Mouse (Mus musculus) intestine, postnatal 0 days (tissue): ENCODE data around the gene Otulinl. TPM values are rescaled to one million over a fixed set of nuclear protein-coding genes. Genes with fewer than 3 reads are reported as not detected.
A peak's percentile ranks its signal among the peaks of the same experiment; 100 is the strongest.

ENCODE experiments used
- ATAC-seq: fragments of 200-750 bp; cut with Nextera tagmentation; 2 replicates; pipeline ENCODE4 v1.8.0; 2017; ENCODE audit warnings: mild to moderate bottlenecking, moderate TSS enrichment, moderate library complexity
- H3K27ac ChIP-seq: fragments of 300-500 bp; sonication (generic); 2 replicates; pipeline ENCODE4 v1.5.1; 2014; ENCODE audit warnings: mild to moderate bottlenecking, low read depth, low read length, moderate library complexity
- H3K27me3 ChIP-seq: fragments of 300-500 bp; sonication (generic); replicated peaks from 2 replicates; pipeline ENCODE4 v1.6.1; 2014; ENCODE audit warnings: low read length, mixed read lengths; ENCODE audit not compliant: control insufficient read depth, insufficient read depth
- H3K36me3 ChIP-seq: fragments of 300-500 bp; sonication (generic); 2 replicates; pipeline ENCODE4 v1.6.1; 2014; ENCODE audit warnings: mild to moderate bottlenecking, moderate library complexity; ENCODE audit not compliant: control insufficient read depth, insufficient read depth
- H3K4me1 ChIP-seq: fragments of 300-500 bp; sonication (generic); replicated peaks from 2 replicates; pipeline ENCODE4 v1.6.1; 2014; ENCODE audit warnings: antibody characterized with exemption, low read length, mixed read lengths; ENCODE audit not compliant: control insufficient read depth, insufficient read depth
- H3K4me2 ChIP-seq: fragments of 300-500 bp; sonication (generic); replicated peaks from 2 replicates; pipeline ENCODE4 v1.6.1; 2014; ENCODE audit warnings: low read depth, mild to moderate bottlenecking, moderate library complexity
- H3K4me3 ChIP-seq: fragments of 300-500 bp; sonication (generic); 2 replicates; pipeline ENCODE4 v1.5.1; 2014; ENCODE audit warnings: low read depth, low read length
- H3K9ac ChIP-seq: fragments of 300-500 bp; sonication (generic); 2 replicates; pipeline ENCODE4 v1.6.1; 2014; ENCODE audit warnings: mild to moderate bottlenecking, low read depth, low read length
- H3K9me3 ChIP-seq: fragments of 300-500 bp; sonication (generic); 2 replicates; pipeline ENCODE4 v1.6.1; 2016; ENCODE audit warnings: mixed run types; ENCODE audit not compliant: control insufficient read depth
- CTCF ChIP-seq: sonication (generic); IDR thresholded peaks from 2 replicates; pipeline ENCODE4 v1.5.1; 2016; ENCODE audit warnings: low read depth, mild to moderate bottlenecking, control low read depth, antibody characterized with exemption, moderate library complexity
- WGBS: fragments of 180-500 bp; shearing (Covaris S2); extraction: QIAGEN DNeasy Blood & Tissue Kit; methylation state at CpG from one replicate; pipeline ENCODE4 v1.1.7; 2014; 5-methylcytosine and 5-hydroxymethylcytosine counted together
- polyA plus RNA-seq: library from polyadenylated mRNA; unstranded; fragments of >200 nt; fragmentation: Nextera tagmentation; extraction: Ambion mirVana; gene quantifications from 2 replicates; pipeline ENCODE4 v1.2.1, GENCODE M21; 2015

Gene Otulinl
- polyA plus RNA-seq, 1 experiment from 2014 or later = 9.0 TPM

DNA sequence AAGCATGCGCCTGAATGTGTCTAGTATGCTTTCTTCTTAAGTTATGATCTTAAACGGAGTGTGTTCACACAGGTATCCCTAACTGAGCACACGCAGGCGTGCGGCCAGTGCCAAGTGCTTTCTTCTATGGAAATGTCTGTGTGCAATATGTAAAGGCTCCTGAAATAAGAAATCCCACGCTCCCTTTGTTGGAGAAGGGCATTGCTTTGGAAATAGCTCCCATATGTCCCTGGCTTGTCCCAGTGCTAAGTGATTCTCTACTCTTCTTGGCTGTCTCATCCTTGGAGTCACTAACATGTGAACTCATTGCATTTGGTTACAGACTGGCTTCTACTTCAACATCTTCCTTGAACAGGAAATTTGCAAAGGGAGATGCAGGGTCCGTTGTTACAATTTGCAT, 3.4 kb upstream of the Otulinl start:
- H3K36me3 ChIP-seq = no peaks in the 10 kb centered on the region
- no peak overlapping the region for H3K4me3 ChIP-seq
- H3K4me2 ChIP-seq = no peak overlapping the region
- no peak overlapping the region for H3K9ac ChIP-seq
- H3K4me1 ChIP-seq = peaks cover 6% of the 10 kb centered on the region
- WGBS = 82% methylated on average over 7 of the region's 7 CpGs
- no peak for TF ChIP-seq CTCF
- H3K27ac ChIP-seq = no peak overlapping the region
- H3K27me3 ChIP-seq = 0 out of 2 replicates have a peak, but pooled peaks cover 4% of the 10 kb centered on the region
- no peak for ATAC-seq
- no peaks in the 10 kb centered on the region for H3K9me3 ChIP-seq

DNA sequence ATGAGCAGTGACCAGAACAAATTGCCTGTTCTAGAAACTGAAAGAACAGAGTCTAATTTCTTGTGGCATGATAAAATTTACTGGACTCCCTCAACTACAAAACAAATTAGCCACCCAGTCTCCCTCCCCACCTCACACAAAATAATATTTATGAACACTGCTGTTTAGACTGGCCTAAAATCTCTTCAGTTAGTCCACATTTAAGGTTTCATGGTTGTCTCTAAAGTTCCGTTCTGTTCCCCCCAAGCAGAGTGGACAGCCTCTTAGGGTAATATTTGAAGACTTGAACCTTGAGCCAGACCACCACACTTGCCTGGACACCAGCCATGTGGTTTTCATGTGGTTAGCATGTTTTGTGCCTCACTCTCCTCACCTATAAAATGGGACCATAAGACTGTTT, 1.8 kb upstream of the Otulinl start:
- WGBS = 83% methylated on average over 1 of the region's 1 CpGs
- Histone ChIP-seq H3K36me3 (no peaks in the 10 kb centered on the region), H3K9me3 (no peaks in the 10 kb centered on the region), H3K27ac (no peak overlapping the region), H3K27me3 (0 out of 2 replicates have a peak, but pooled peaks cover 4% of the 10 kb centered on the region), H3K4me1 (peaks cover 6% of the 10 kb centered on the region), H3K4me3 (no peak overlapping the region), H3K4me2 (no peak overlapping the region), H3K9ac (no peak overlapping the region)
- TF ChIP-seq CTCF = no peak
- no peak for ATAC-seq

DNA sequence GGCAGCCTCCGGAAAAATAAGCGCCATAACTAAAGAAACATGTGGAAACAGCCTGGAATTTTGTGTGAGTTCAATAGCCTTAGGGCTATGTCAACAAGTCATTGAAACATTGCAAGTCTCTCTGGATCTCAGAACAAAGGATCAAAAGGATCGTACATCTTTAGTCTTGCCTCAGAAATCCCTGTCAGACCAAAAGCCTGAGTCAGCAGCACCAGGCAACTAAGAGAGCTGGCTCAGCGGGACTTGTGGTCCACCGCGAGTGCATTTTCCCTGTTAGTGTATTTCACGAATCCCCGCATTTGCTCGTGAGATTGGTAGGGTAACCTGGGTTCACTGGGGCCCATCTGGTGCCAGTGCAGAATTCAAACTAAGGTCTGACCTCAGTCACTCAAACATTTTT, 1.2 kb upstream of the Otulinl start:
- H3K27me3 ChIP-seq = 0 out of 2 replicates have a peak, but pooled peaks cover 4% of the 10 kb centered on the region
- no peak overlapping the region for H3K4me2 ChIP-seq

DNA sequence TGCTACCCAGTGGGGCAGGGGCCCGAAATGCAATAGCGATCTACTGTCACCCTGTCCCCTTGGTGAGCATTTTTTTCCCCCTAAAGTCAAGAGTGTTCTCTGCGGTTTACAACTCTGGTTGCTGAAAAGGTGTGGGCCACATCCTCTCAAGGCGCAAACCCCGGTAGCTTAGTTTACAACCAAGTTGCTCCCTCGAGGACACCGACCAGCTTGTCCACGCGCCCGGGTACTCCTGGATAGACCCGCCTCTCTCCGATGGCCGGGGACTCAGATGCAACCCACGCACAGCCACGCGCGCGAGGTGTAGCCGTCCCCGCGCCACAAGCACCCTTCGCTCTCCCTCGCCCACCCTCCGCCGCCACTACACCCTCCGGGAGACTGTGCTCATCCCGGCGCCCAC, 382 bp downstream of the Otulinl start:
- H3K9ac ChIP-seq = peak overlapping the region; percentile 58
- H3K36me3 ChIP-seq = no peaks in the 10 kb centered on the region
- no peaks in the 10 kb centered on the region for H3K9me3 ChIP-seq
- 3% methylated on average over 27 of the region's 28 CpGs for WGBS
- H3K4me1 ChIP-seq = peaks cover 6% of the 10 kb centered on the region
- peak overlapping the region; percentile 97 for H3K4me2 ChIP-seq
- H3K27ac ChIP-seq = no peak overlapping the region
- 0 out of 2 replicates have a peak, but pooled peaks cover 4% of the 10 kb centered on the region for H3K27me3 ChIP-seq
- no peak for TF ChIP-seq CTCF
- ATAC-seq = no peak; the same call in 1 of the 2 replicates
- peak overlapping the region; percentile 63 for H3K4me3 ChIP-seq

More for the DNA sequence above, 1.2 kb upstream of the Otulinl start:
- Histone ChIP-seq H3K4me3 (no peak overlapping the region), H3K27ac (no peak overlapping the region), H3K9ac (no peak overlapping the region), H3K4me1 (peaks cover 6% of the 10 kb centered on the region), H3K9me3 (no peaks in the 10 kb centered on the region), H3K36me3 (no peaks in the 10 kb centered on the region)
- 53% methylated on average over 9 of the region's 9 CpGs for WGBS
- no peak for TF ChIP-seq CTCF
- no peak for ATAC-seq

DNA sequence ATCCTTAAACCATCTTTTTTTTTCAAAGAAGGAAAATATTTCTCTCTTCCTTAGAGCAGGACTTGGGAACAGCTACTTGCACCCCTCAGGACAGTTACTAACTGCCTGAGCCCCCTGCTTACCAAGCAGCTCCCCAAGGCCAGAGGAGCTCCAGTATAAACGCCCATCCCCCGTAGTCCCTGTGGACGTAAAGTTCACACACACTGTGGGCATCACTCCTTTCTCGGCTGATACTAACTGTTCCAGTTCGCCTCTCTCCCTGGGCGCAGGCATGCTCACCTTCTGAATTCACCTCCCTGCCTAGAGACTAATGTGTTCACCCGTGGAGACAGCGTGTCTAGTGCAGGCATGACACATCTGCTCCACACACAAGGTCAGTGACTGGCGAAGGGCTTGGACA, 2.9 kb downstream of the Otulinl start:
- H3K27me3 ChIP-seq = 0 out of 2 replicates have a peak, but pooled peaks cover 4% of the 10 kb centered on the region
- no peaks in the 10 kb centered on the region for H3K9me3 ChIP-seq
- no peak overlapping the region for H3K4me3 ChIP-seq
- H3K36me3 ChIP-seq = no peaks in the 10 kb centered on the region
- ATAC-seq = no peak
- H3K4me2 ChIP-seq = no peak overlapping the region
- 84% methylated on average over 9 of the region's 9 CpGs for WGBS
- no peak overlapping the region for H3K9ac ChIP-seq
- no peak for TF ChIP-seq CTCF
- no peak overlapping the region for H3K27ac ChIP-seq
- peaks cover 6% of the 10 kb centered on the region for H3K4me1 ChIP-seq

DNA sequence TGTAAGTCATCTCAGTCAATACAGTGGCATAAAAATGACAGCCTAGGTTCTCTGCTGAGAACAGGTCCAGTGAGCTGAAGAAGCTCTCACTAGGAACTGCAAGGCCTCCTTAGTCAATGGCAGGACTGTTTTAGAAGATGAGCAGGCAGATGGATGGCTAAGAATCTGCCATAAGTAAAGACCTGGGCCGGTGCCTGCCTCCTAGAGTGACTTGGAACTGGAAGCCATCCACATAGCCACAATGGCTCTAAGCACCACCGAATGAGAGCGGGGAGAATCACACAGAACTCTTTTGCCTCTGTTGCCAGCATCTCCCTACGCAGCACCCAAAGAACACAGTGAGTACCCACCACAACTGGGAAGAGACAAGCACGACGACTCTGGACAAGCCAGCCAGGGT, 3.6 kb downstream of the Otulinl start:
- Histone ChIP-seq H3K9me3 (no peaks in the 10 kb centered on the region), H3K27ac (no peak overlapping the region), H3K4me2 (no peak overlapping the region)

More for the DNA sequence above, 3.6 kb downstream of the Otulinl start:
- Histone ChIP-seq H3K27me3 (0 out of 2 replicates have a peak, but pooled peaks cover 4% of the 10 kb centered on the region), H3K9ac (no peak overlapping the region; the same call in 1 of the 2 replicates), H3K4me1 (peaks cover 6% of the 10 kb centered on the region), H3K4me3 (no peak overlapping the region), H3K36me3 (no peaks in the 10 kb centered on the region)
- TF ChIP-seq CTCF = no peak
- no peak for ATAC-seq
- 86% methylated on average over 6 of the region's 6 CpGs for WGBS
